Mouse (Mus musculus) embryonic facial prominence, embryonic 11.5 days (tissue): ENCODE results near the gene Camta1. TPM values are rescaled to one million over a fixed set of nuclear protein-coding genes. Genes with fewer than 3 reads are reported as not detected.

Source experiments
- ATAC-seq: fragments of 200-750 bp; cut with Nextera tagmentation; replicated peaks from 2 replicates; pipeline ENCODE4 v1.8.0; 2017; ENCODE audit warnings: low read depth; ENCODE audit not compliant: insufficient number of reproducible peaks, low FRiP score, low TSS enrichment
- DNase-seq: peaks from one replicate; pipeline ENCODE4 v3.0.0-alpha.2; 2015; ENCODE audit warnings: low spot score
- H3K27ac ChIP-seq: fragments of 300-500 bp; sonication (generic); replicated peaks from 2 replicates; pipeline ENCODE4 v1.5.1; 2014; ENCODE audit warnings: mild to moderate bottlenecking, low read depth, low read length, control low read depth
- H3K27me3 ChIP-seq: fragments of 300-500 bp; sonication (generic); 2 replicates; pipeline ENCODE4 v1.6.1; 2014; ENCODE audit warnings: mild to moderate bottlenecking, low read length, moderate library complexity, mixed read lengths; ENCODE audit not compliant: control insufficient read depth, insufficient read depth
- H3K36me3 ChIP-seq: fragments of 300-500 bp; sonication (generic); replicated peaks from 2 replicates; pipeline ENCODE4 v1.6.1; 2014; ENCODE audit warnings: low read depth, mild to moderate bottlenecking, low read length, moderate library complexity, mixed read lengths; ENCODE audit not compliant: control insufficient read depth, insufficient read depth
- H3K4me1 ChIP-seq: fragments of 300-500 bp; sonication (generic); 2 replicates; pipeline ENCODE4 v1.6.1; 2014; ENCODE audit warnings: low read length, mixed read lengths; ENCODE audit not compliant: control insufficient read depth, insufficient read depth
- H3K4me2 ChIP-seq: fragments of 300-500 bp; sonication (generic); 2 replicates; pipeline ENCODE4 v1.6.1; 2014; ENCODE audit warnings: low read depth, mild to moderate bottlenecking, control low read depth, low read length, moderate library complexity
- H3K4me3 ChIP-seq: fragments of 300-500 bp; sonication (generic); 2 replicates; pipeline ENCODE4 v1.5.1; 2014; ENCODE audit warnings: low read depth, low read length, control low read depth
- H3K9ac ChIP-seq: fragments of 300-500 bp; sonication (generic); replicated peaks from 2 replicates; pipeline ENCODE4 v1.6.1; 2014; ENCODE audit warnings: mild to moderate bottlenecking, control low read depth, low read length
- H3K9me3 ChIP-seq: fragments of 300-500 bp; sonication (generic); replicated peaks from 2 replicates; pipeline ENCODE4 v1.6.1; 2016; ENCODE audit warnings: mild to moderate bottlenecking, low read length, inconsistent platforms, mixed read lengths; ENCODE audit not compliant: control insufficient read depth
- WGBS: fragments of 180-500 bp; shearing (Covaris S2); extraction: QIAGEN DNeasy Blood & Tissue Kit; methylation state at CpG from one replicate; pipeline ENCODE4 v1.1.7; 2014; 5-methylcytosine and 5-hydroxymethylcytosine counted together
- polyA plus RNA-seq: library from polyadenylated mRNA; unstranded; fragments of >200 nt; fragmentation: Nextera tagmentation; extraction: Ambion mirVana; gene quantifications from 2 replicates; pipeline ENCODE4 v1.2.1, GENCODE M21; 2014

Gene Camta1
- polyA plus RNA-seq, 1 experiment from 2014 or later = 130 TPM

DNA sequence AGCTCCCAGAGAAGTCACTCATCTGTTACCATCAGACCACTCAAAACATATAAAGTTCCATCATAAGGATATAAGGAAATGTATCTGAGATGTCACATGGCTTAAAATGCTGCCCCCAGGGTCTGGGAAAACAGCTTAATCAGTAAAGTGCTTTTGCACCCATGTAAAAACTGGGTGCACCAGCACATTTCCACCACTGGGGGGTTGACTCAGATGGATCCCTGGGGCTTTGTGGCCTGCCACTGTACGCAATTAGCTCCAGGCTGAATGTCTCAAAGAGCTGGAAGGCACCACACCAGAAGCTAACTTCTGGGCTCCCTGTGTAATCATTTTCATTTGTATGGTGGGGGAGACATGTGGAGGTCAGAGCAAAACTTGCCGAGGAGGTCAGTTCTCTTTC is 10.5 kb downstream of the Camta1 start:
- H3K36me3 ChIP-seq = no peaks in the 10 kb centered on the region
- H3K9me3 ChIP-seq = no peaks in the 10 kb centered on the region
- ATAC-seq (no peak), DNase-seq (peak; percentile 64)
- 48% methylated on average over 2 of the region's 2 CpGs for WGBS
- no peak overlapping the region for H3K4me3 ChIP-seq
- no peaks in the 10 kb centered on the region for H3K27me3 ChIP-seq
- H3K4me2 ChIP-seq = no peak overlapping the region
- H3K9ac ChIP-seq = no peak overlapping the region
- H3K27ac ChIP-seq = no peak overlapping the region
- no peaks in the 10 kb centered on the region for H3K4me1 ChIP-seq

DNA sequence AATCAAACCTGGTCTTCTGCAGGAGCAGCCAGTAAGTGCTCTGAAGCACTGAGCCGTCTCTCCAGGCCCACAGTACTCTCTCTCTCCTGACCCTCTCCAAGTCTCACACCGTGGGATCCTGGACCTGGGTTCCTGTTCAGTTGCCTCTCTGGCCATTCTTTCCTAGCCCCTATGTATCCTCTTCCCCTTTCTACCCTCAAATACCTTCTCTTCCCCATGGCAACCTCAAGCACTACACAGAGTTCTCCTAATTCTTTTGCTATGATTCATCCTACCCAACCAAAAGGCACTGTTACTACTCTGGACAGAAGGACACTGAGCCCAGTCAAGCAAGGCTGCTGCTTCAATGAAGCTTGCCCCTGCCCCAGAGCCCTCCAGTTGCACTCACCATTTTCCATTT is 19.1 kb downstream of the Camta1 start:
- no peaks in the 10 kb centered on the region for H3K36me3 ChIP-seq
- ATAC-seq = no peak
- H3K27me3 ChIP-seq = no peaks in the 10 kb centered on the region
- no peak overlapping the region for H3K4me2 ChIP-seq
- no peak overlapping the region for H3K9ac ChIP-seq
- DNase-seq = no peak
- no peak overlapping the region for H3K4me3 ChIP-seq
- WGBS = 83% methylated on average over 2 of the region's 2 CpGs
- no peaks in the 10 kb centered on the region for H3K4me1 ChIP-seq
- no peaks in the 10 kb centered on the region for H3K9me3 ChIP-seq
- H3K27ac ChIP-seq = no peak overlapping the region

DNA sequence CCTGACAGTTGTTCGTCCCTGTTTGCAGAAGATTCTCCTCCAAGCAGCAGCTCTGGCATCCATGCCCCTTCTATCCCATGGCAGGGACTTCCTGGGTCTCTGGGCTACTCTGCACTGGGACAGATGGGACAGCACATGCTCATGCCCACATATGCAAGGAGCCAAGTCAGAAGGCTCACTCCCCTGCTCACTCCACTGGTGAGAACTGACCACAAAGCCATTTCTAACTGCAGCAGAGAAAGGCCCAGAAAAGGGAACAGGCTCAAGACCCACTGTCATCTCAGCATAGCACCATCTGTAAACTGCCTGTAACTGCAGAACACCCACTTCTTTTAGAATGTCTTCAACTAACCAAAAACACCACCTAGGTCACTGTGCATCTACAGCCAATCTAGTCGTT is 23.2 kb downstream of the Camta1 start:
- no peak overlapping the region for H3K27ac ChIP-seq
- no peaks in the 10 kb centered on the region for H3K36me3 ChIP-seq
- no peaks in the 10 kb centered on the region for H3K4me1 ChIP-seq
- no peaks in the 10 kb centered on the region for H3K27me3 ChIP-seq
- 69% methylated on average over 2 of the region's 2 CpGs for WGBS
- H3K4me3 ChIP-seq = no peak overlapping the region
- no peaks in the 10 kb centered on the region for H3K9me3 ChIP-seq
- no peak for ATAC-seq
- no peak for DNase-seq
- no peak overlapping the region for H3K9ac ChIP-seq
- no peak overlapping the region for H3K4me2 ChIP-seq

DNA sequence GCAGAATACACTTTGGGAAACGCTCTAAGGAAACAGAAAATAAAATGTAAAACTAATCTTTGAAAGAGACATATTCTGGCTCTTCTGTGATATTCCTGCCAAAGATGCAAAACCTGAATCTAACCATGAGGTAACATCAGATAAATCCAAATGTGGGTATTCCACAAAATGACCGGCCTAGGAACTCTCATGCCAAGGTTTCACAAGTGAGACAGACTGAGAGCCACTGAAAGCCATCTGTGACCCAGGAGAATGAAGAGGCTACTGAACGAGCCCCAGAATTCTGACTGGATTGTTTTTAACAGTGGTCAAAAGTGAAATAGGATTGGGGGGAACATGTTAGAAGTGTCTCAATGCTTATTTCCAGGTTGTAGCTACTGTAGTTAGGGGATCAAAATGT is 25.8 kb downstream of the Camta1 start:
- Histone ChIP-seq H3K4me3 (no peak overlapping the region), H3K9ac (no peak overlapping the region), H3K9me3 (no peaks in the 10 kb centered on the region), H3K36me3 (no peaks in the 10 kb centered on the region), H3K4me2 (no peak overlapping the region), H3K27me3 (no peaks in the 10 kb centered on the region), H3K27ac (no peak overlapping the region), H3K4me1 (no peaks in the 10 kb centered on the region)
- ATAC-seq (no peak), DNase-seq (no peak)
- WGBS = 87% methylated on average over 3 of the region's 3 CpGs

DNA sequence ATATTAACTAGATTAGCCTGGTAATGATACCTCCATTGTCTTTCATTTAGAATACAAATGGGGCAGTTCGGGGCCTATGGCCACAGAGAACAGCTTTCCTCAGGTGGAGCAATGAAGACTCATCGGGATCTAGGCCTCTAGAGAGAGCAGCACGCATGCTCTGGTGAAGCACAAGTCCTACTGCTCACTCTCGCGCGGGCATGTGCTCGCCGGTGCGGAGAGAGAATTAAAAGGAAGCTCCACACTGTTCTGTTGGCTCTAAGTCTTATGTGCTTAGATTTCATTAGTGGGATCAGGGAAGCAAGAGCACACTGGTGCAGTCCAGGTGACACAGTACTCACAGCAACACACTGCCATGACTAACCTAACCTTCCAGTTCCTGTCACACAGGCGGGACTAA is 27.1 kb downstream of the Camta1 start:
- H3K36me3 ChIP-seq = no peaks in the 10 kb centered on the region
- 89% methylated on average over 10 of the region's 10 CpGs for WGBS

DNA sequence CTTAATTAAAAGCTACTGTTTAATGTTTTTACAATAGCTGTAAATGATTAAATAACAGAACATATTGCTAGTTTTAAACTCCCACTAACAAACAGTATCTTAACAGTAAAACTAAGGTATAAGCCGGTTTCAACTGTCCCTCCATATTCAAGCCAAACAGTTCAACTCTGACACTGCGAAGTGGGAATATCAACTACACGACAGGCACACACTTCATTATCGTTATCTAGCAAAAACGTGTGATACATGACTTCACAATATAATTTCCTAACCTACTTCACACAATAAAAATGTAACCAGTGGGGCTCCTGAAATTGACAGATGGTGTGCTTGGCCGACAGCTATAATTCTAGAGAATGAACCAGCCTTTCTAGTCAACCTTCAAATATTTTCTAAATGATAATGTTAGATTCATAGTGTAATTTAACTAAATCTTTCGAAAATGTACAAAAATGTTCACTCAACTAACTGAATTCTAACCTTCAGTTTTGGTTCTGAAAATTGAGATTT is 27.7 kb downstream of the Camta1 start:
- WGBS = 93% methylated on average over 7 of the region's 7 CpGs
- ATAC-seq = no peak
- H3K27ac ChIP-seq = no peak overlapping the region
- no peaks in the 10 kb centered on the region for H3K9me3 ChIP-seq
- DNase-seq = no peak
- no peak overlapping the region for H3K9ac ChIP-seq
- H3K4me1 ChIP-seq = no peaks in the 10 kb centered on the region
- H3K4me2 ChIP-seq = no peak overlapping the region
- no peak overlapping the region for H3K4me3 ChIP-seq
- no peaks in the 10 kb centered on the region for H3K27me3 ChIP-seq
- no peaks in the 10 kb centered on the region for H3K36me3 ChIP-seq

More for the DNA sequence above, 27.1 kb downstream of the Camta1 start:
- no peak overlapping the region for H3K9ac ChIP-seq
- no peaks in the 10 kb centered on the region for H3K27me3 ChIP-seq
- H3K4me3 ChIP-seq = no peak overlapping the region
- H3K4me1 ChIP-seq = no peaks in the 10 kb centered on the region
- no peak for DNase-seq
- ATAC-seq = no peak
- no peaks in the 10 kb centered on the region for H3K9me3 ChIP-seq
- H3K4me2 ChIP-seq = no peak overlapping the region
- no peak overlapping the region for H3K27ac ChIP-seq

DNA sequence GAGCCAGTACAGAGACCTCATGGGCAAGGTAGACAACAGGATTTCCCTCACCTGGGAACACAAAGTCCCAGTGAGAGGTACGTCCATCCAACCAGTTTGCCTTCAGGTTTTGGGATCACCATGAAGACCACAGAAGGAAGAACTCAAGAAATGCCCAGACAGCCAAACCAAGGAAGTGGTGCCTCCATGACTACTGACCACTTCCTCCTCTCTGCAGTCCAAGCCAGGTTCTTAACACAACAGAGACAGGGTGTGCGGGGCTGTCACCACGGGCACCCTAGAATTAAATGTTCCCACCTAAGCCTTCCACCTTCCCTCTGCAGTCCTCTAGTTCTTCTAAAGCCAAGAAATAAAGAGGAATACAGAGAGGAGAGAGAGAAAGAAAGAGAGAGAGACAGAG is 33.8 kb downstream of the Camta1 start:
- H3K4me2 ChIP-seq = no peak overlapping the region
- H3K27me3 ChIP-seq = no peaks in the 10 kb centered on the region
- DNase-seq = no peak
- H3K36me3 ChIP-seq = no peaks in the 10 kb centered on the region
- H3K9ac ChIP-seq = no peak overlapping the region
- H3K4me1 ChIP-seq = no peaks in the 10 kb centered on the region
- H3K4me3 ChIP-seq = no peak overlapping the region
- H3K9me3 ChIP-seq = no peaks in the 10 kb centered on the region
- WGBS = 93% methylated on average over 3 of the region's 3 CpGs
- ATAC-seq = no peak
- no peak overlapping the region for H3K27ac ChIP-seq

DNA sequence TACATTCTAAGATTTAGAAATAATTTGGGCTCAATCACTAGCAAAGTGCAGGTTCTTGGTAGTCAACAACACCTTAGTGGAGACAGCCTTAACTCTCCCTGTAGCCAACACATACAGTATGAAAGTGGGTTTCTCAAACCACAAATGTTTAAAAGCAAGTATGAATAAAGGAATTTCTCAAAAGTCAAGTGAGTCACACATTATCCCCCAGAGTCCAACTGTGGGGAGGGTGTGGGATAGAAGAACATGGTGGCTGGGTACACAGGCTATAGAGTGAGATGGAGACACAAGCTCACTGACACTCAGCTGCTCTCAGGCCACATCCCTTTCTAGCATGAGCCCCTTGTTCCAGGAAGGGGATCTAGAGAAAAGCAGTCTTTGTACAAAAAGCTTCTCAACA is 34.3 kb downstream of the Camta1 start:
- Histone ChIP-seq H3K9ac (no peak overlapping the region), H3K27me3 (no peaks in the 10 kb centered on the region), H3K4me2 (no peak overlapping the region), H3K27ac (no peak overlapping the region), H3K4me3 (no peak overlapping the region), H3K36me3 (no peaks in the 10 kb centered on the region), H3K4me1 (no peaks in the 10 kb centered on the region), H3K9me3 (no peaks in the 10 kb centered on the region)
- no peak for ATAC-seq
- DNase-seq = no peak
